ENCODE assay signal across 21 mouse cellular contexts in the genomic region with DNA sequence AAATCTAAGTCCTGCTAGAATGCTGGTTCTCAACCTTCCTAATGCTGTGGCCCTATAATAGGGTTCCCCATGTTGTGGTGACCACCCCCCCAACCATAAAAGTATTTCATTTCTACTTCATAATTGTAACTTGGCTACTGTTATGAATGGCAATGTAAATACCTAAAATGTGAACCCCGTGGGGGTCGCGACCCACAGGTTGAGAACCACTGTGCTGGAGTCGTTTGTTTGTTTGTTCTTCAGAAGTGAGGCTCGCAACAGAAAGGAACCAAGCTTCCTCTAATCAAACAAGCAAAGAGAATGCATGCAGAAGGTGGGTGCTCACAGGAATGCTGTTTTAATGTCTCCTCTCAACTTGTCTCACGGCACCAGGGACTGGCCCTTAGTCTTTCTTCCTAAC.
A peak's percentile ranks its signal among the peaks of the same experiment; 100 is the strongest.
DNase-seq lines count a peak whose midpoint lies in the region; ATAC-seq and TF ChIP-seq lines count a peak whose summit lies in the region.
"Had no signal": no experiment of that assay in that cellular context is flagged by ENCODE, and none has a peak within 500 bp of the region (broad histone marks: within the 10 kb centered on the region; RNA-seq: fewer than 3 reads in every experiment).

No protein-coding gene starts in this region.

- peak overlapping the region; percentile 35; the same call in 1 of the 2 replicates for H3K27ac ChIP-seq in limb, embryonic 12.5 days
- no peak overlapping the region; the same call in 1 of the 2 replicates for H3K27ac ChIP-seq in limb, embryonic 10.5 days
- no peak overlapping the region for H3K27ac ChIP-seq in ES-E14 (ENCODE audit: insufficient read depth, low read depth, low read length, poor library complexity, severe bottlenecking)
- H3K27ac ChIP-seq: embryonic facial prominence, embryonic 13.5 days; embryonic facial prominence, embryonic 15.5 days; forebrain, embryonic 10.5 days; forebrain, embryonic 12.5 days had no signal

- no peak overlapping the region for H3K4me2 ChIP-seq in limb, embryonic 12.5 days
- H3K4me2 ChIP-seq: embryonic facial prominence, embryonic 13.5 days; embryonic facial prominence, embryonic 15.5 days; forebrain, embryonic 12.5 days had no signal

- H3K9me3 ChIP-seq in limb, embryonic 12.5 days = no peaks in the 10 kb centered on the region
- H3K9me3 ChIP-seq in limb, embryonic 10.5 days (replicated peaks) = no peaks in the 10 kb centered on the region
- H3K9me3 ChIP-seq in ES-E14 (ENCODE audit: control insufficient read depth, insufficient read depth, low read depth, low read length) = no peaks in the 10 kb centered on the region
- H3K9me3 ChIP-seq: embryonic facial prominence, embryonic 13.5 days; embryonic facial prominence, embryonic 15.5 days; forebrain, embryonic 10.5 days; forebrain, embryonic 12.5 days had no signal

- peaks cover 21% of the 10 kb centered on the region for H3K4me1 ChIP-seq in limb, embryonic 12.5 days (replicated peaks)
- peaks cover 11% of the 10 kb centered on the region; the same call in 1 of the 2 replicates for H3K4me1 ChIP-seq in limb, embryonic 10.5 days
- no peaks in the 10 kb centered on the region for H3K4me1 ChIP-seq in ES-E14 (ENCODE audit: control insufficient read depth in 2 of 2, insufficient read depth in 2 of 2, low read length in 2 of 2, poor library complexity in 1 of 2)
- H3K4me1 ChIP-seq: embryonic facial prominence, embryonic 15.5 days; forebrain, embryonic 12.5 days had no signal

- H3K27me3 ChIP-seq in limb, embryonic 12.5 days = peaks cover 5% of the 10 kb centered on the region; the same call in 1 of the 2 replicates
- no peaks in the 10 kb centered on the region for H3K27me3 ChIP-seq in limb, embryonic 10.5 days (ENCODE audit: low read depth, poor library complexity, severe bottlenecking)
- H3K27me3 ChIP-seq: embryonic facial prominence, embryonic 13.5 days; embryonic facial prominence, embryonic 15.5 days; forebrain, embryonic 12.5 days had no signal

- H3K36me3 ChIP-seq in limb, embryonic 12.5 days = no peaks in the 10 kb centered on the region
- H3K36me3 ChIP-seq in limb, embryonic 10.5 days = no peaks in the 10 kb centered on the region
- no peaks in the 10 kb centered on the region for H3K36me3 ChIP-seq in ES-E14 (ENCODE audit: control insufficient read depth, insufficient read depth, low read length, poor library complexity, severe bottlenecking)
- H3K36me3 ChIP-seq: embryonic facial prominence, embryonic 13.5 days; embryonic facial prominence, embryonic 15.5 days; forebrain, embryonic 10.5 days; forebrain, embryonic 12.5 days had no signal

- H3K9ac ChIP-seq in limb, embryonic 12.5 days (replicated peaks) = no peak overlapping the region
- H3K9ac ChIP-seq in ES-E14 (ENCODE audit: insufficient read depth, low read depth, low read length, poor library complexity, severe bottlenecking) = no peak overlapping the region
- H3K9ac ChIP-seq: embryonic facial prominence, embryonic 13.5 days; embryonic facial prominence, embryonic 15.5 days; forebrain, embryonic 12.5 days had no signal

- H3K4me3 ChIP-seq in limb, embryonic 12.5 days (replicated peaks) = no peak overlapping the region
- H3K4me3 ChIP-seq in limb, embryonic 10.5 days = no peak overlapping the region
- no peak overlapping the region for H3K4me3 ChIP-seq in ES-E14 (ENCODE audit: insufficient read depth in 1 of 2, low read depth in 1 of 2, low read length in 2 of 2, poor library complexity in 1 of 2, severe bottlenecking in 1 of 2)
- H3K4me3 ChIP-seq: embryonic facial prominence, embryonic 13.5 days; embryonic facial prominence, embryonic 15.5 days; erythroblast, embryonic 14.5 days; forebrain, embryonic 10.5 days; forebrain, embryonic 12.5 days had no signal

- no peak for DNase-seq in limb, embryonic 10.5 days (ENCODE audit: low spot score)
- no peak for DNase-seq in ES-E14 (ENCODE audit: low read depth, low spot score)
- DNase-seq in layer of hippocampus, postnatal 36 days = no peak
- no peak for DNase-seq in right cerebral cortex, postnatal 10 days (ENCODE audit: low spot score in 2 of 2)
- DNase-seq: adrenal gland, adult 2 months; adrenal gland, postnatal 10 days; adrenal gland, postnatal 25 days; cerebellum, adult 11 months; cerebellum, adult 18-20 months; cerebellum, adult 8-10 months; cerebellum, adult 9-11 months; cerebellum, postnatal 14 days; cerebellum, postnatal 36 days had no signal

- no peak for ATAC-seq in limb, embryonic 12.5 days (ENCODE audit: insufficient number of reproducible peaks, insufficient read depth, low FRiP score, low TSS enrichment, low read depth)
- ATAC-seq: forebrain, embryonic 14.5 days; forebrain, embryonic 16.5 days had no signal

- WGBS in limb, embryonic 12.5 days = 80% methylated on average over 6 of the region's 6 CpGs
- WGBS in limb, embryonic 10.5 days = 80% methylated on average over 6 of the region's 6 CpGs

- in situ Hi-C loops in ES-E14 (cut with MboI; ENCODE audit: low sequenced_read_pairs in 2 of 2, unreplicated experiment in 2 of 2) = no loop called here

TF ChIP-seq in ES-E14, 5 proteins besides CTCF, POLR2A, EP300 and RAD21:
- TF ChIP-seq CHD2 (IDR thresholded peaks at IDR 0.05; ENCODE audit: low read depth, low read length) (peak; percentile 89), ZC3H11A (IDR thresholded peaks at IDR 0.05; ENCODE audit: borderline replicate concordance, low read depth, low read length) (no peak)
